Mouse (Mus musculus) liver (tissue): ENCODE results near the gene Slc37a1.
"Not testable (repeated sequence)": the region's sequence is repeated elsewhere in the genome, so short reads cannot be mapped to it uniquely, and the experiment has no call there.

Experiments
- DNase-seq: peaks from one replicate; pipeline ENCODE4 v3.0.0-alpha.2; 2020; ENCODE audit warnings: mixed read lengths

Slc37a1 gene

GRCm38 (mm10) chr17:31321425-31321824 is 34.8 kb downstream of the Slc37a1 start:
- no peak for DNase-seq

GRCm38 (mm10) chr17:31322446-31322845 is 35.9 kb downstream of the Slc37a1 start:
- no peak for DNase-seq

- no peak for DNase-seq
These were observed 36.8 kb downstream of the Slc37a1 start for GRCm38 (mm10) chr17:31323379-31323778.

- DNase-seq, result no peak
These were observed 37.6 kb downstream of the Slc37a1 start for GRCm38 (mm10) chr17:31324227-31324626.

- DNase-seq, result peak; percentile 47
These were observed 39.0 kb downstream of the Slc37a1 start for GRCm38 (mm10) chr17:31325451-31326219.

- DNase-seq, result no peak
These were observed 39.7 kb downstream of the Slc37a1 start for GRCm38 (mm10) chr17:31326220-31326852.

- DNase-seq, result no peak
These were observed 41.9 kb downstream of the Slc37a1 start for GRCm38 (mm10) chr17:31328466-31328865.

- peak; percentile 62 for DNase-seq
These were observed 44.0 kb downstream of the Slc37a1 start for GRCm38 (mm10) chr17:31330622-31331021.

GRCm38 (mm10) chr17:31331273-31331672 is 44.7 kb downstream of the Slc37a1 start:
- DNase-seq, result no peak

GRCm38 (mm10) chr17:31331920-31332319 is 45.3 kb downstream of the Slc37a1 start:
- DNase-seq, result no peak

GRCm38 (mm10) chr17:31332333-31332732 is 45.7 kb downstream of the Slc37a1 start:
- no peak for DNase-seq

GRCm38 (mm10) chr17:31334509-31335260 is 48.1 kb downstream of the Slc37a1 start:
- no peak for DNase-seq

- DNase-seq, result no peak
These were observed 48.9 kb downstream of the Slc37a1 start for GRCm38 (mm10) chr17:31335344-31336080.

- DNase-seq, result no peak
These were observed 53.2 kb downstream of the Slc37a1 start for GRCm38 (mm10) chr17:31339769-31340168.

GRCm38 (mm10) chr17:31342191-31342590 is 55.6 kb downstream of the Slc37a1 start:
- no peak for DNase-seq

- peak; percentile 76 for DNase-seq
These were observed 57.7 kb downstream of the Slc37a1 start for GRCm38 (mm10) chr17:31344172-31344801.

GRCm38 (mm10) chr17:31344816-31345215 is 58.2 kb downstream of the Slc37a1 start:
- no peak for DNase-seq

GRCm38 (mm10) chr17:31348129-31348528 is 61.5 kb downstream of the Slc37a1 start:
- no peak for DNase-seq

GRCm38 (mm10) chr17:31349388-31349787 is 62.8 kb downstream of the Slc37a1 start:
- DNase-seq, result no peak

GRCm38 (mm10) chr17:31351984-31352383 is 65.4 kb downstream of the Slc37a1 start:
- DNase-seq, result no peak

- no peak for DNase-seq
These were observed 66.7 kb downstream of the Slc37a1 start for GRCm38 (mm10) chr17:31353255-31353654.

GRCm38 (mm10) chr17:31354684-31355083 is 68.1 kb downstream of the Slc37a1 start:
- not testable (repeated sequence) for DNase-seq
